Mouse (Mus musculus): Measurements from ENCODE around the gene Rgs10.

- no peak for TF ChIP-seq CTCF (IDR thresholded peaks at IDR 0.05; ENCODE audit: low read depth)
- no peak for TF ChIP-seq EP300 (IDR thresholded peaks at IDR 0.05; ENCODE audit: low read depth)
Measured at GRCm38 (mm10) chr7:128365096-128365715, 53.4 kb downstream of the Rgs10 start.

All from heart, postnatal 0 days (tissue).